Mouse (Mus musculus) CD4-positive, CD25-positive, alpha-beta regulatory T cell, adult 9 weeks (primary cell): ENCODE measurements around the gene Tmem39b. TPM values are rescaled to one million over a fixed set of nuclear protein-coding genes. Genes with fewer than 3 reads are reported as not detected.

ENCODE experiments used
- polyA plus RNA-seq: library from polyadenylated mRNA; unstranded; fragments of 100-300 nt; shearing (Covaris generic); gene quantifications from one replicate; pipeline ENCODE4 v1.2.1, GENCODE M21; 2017

The Tmem39b gene
- 25.6 TPM for polyA plus RNA-seq

GRCm38 (mm10) chr4:129696158-129696985 lies at the start of gene Tmem39b:
Gene Tmem39b, minus strand, starts transcription at chr4:129696838.

GRCm38 (mm10) chr4:129742232-129743009 lies 45.8 kb upstream of the Tmem39b start, which contains the start of gene Khdrbs1:
Gene Khdrbs1, minus strand, starts transcription at chr4:129742303.

GRCm38 (mm10) chr4:129672083-129672877 lies 24.4 kb downstream of the Tmem39b start, which contains the start of gene Kpna6:
Gene Kpna6, minus strand, starts transcription at chr4:129672767.

GRCm38 (mm10) chr4:129640638-129641467 lies 55.8 kb downstream of the Tmem39b start, which contains the start of gene Txlna:
Gene Txlna, minus strand, starts transcription at chr4:129641065.

Other genes with a start within 250 kb of the Tmem39b start
- 44.4 TPM for gene Bsdc1, start 235.3 kb downstream of the Tmem39b start, polyA plus RNA-seq
- not detected for gene Tssk3, start 205.8 kb downstream of the Tmem39b start, polyA plus RNA-seq
- not detected for gene Fam229a, start 205.6 kb downstream of the Tmem39b start, polyA plus RNA-seq
- 6.5 TPM for gene Marcksl1, start 183.3 kb downstream of the Tmem39b start, polyA plus RNA-seq
- 375 TPM for gene Hdac1, start 154.1 kb downstream of the Tmem39b start, polyA plus RNA-seq
- 1,699 TPM for gene Lck, start 123.2 kb downstream of the Tmem39b start, polyA plus RNA-seq
- not detected for gene Fam167b, start 118.3 kb downstream of the Tmem39b start, polyA plus RNA-seq
- 238 TPM for gene Eif3i, start 96.2 kb downstream of the Tmem39b start, polyA plus RNA-seq
- 282 TPM for gene Tmem234, start 96.2 kb downstream of the Tmem39b start, polyA plus RNA-seq
- gene Dcdc2b, start 82.6 kb downstream of the Tmem39b start, polyA plus RNA-seq = 8.8 TPM
- gene Iqcc, start 77.7 kb downstream of the Tmem39b start, polyA plus RNA-seq = 43.9 TPM
- 49.2 TPM for gene Ccdc28b, start 72.9 kb downstream of the Tmem39b start, polyA plus RNA-seq
- gene Txlna, start 55.8 kb downstream of the Tmem39b start, polyA plus RNA-seq = 88.8 TPM
- gene Kpna6, start 24.1 kb downstream of the Tmem39b start, polyA plus RNA-seq = 26.1 TPM
- 30.1 TPM for gene Khdrbs1, start 45.5 kb upstream of the Tmem39b start, polyA plus RNA-seq
- gene Ptp4a2, start 114.4 kb upstream of the Tmem39b start, polyA plus RNA-seq = 247 TPM
- gene Spocd1, start 232.4 kb upstream of the Tmem39b start, polyA plus RNA-seq = not detected